ENCODE assay signal across 8 mouse cellular contexts in genomic region chr5:74677399-74678338, GRCm38 (mm10). TPM values are rescaled to one million over a fixed set of nuclear protein-coding genes. Genes with fewer than 3 reads are reported as not detected.
DNase-seq lines count a peak whose midpoint lies in the region; ATAC-seq lines count a peak whose summit lies in the region.

No protein-coding gene starts in this region.

- H3K4me2 ChIP-seq in lung, embryonic 15.5 days, result no peak overlapping the region
- peak overlapping the region; percentile 39 for H3K4me2 ChIP-seq in forebrain, embryonic 16.5 days (ENCODE audit: low read length)

- H3K9me3 ChIP-seq in lung, embryonic 15.5 days, result no peaks in the 10 kb centered on the region
- H3K9me3 ChIP-seq in forebrain, embryonic 16.5 days (ENCODE audit: control insufficient read depth, low read length), result no peaks in the 10 kb centered on the region

- H3K4me3 ChIP-seq in lung, embryonic 15.5 days, result no peak overlapping the region
- H3K4me3 ChIP-seq in forebrain, embryonic 16.5 days (replicated peaks; ENCODE audit: low read length), result peak overlapping the region; percentile 31

- 0 out of 2 replicates have a peak overlapping the region, but pooled peaks have one; percentile 6 for H3K9ac ChIP-seq in lung, embryonic 15.5 days
- peak overlapping the region; percentile 27 for H3K9ac ChIP-seq in forebrain, embryonic 16.5 days (replicated peaks; ENCODE audit: low read depth, low read length)

- ATAC-seq in lung, embryonic 15.5 days (ENCODE audit: borderline replicate concordance, extremely low read depth, low FRiP score, low TSS enrichment), result peak; percentile 42; the same call in 1 of the 2 replicates
- ATAC-seq in forebrain, embryonic 16.5 days, result peak; percentile 98
- ATAC-seq in CD4-positive, CD25-positive, alpha-beta regulatory T cell, adult 4 months, result no peak

- no peak for DNase-seq in lung, postnatal 36 days
- peak; percentile 42 to 47 for DNase-seq in layer of hippocampus, postnatal 25 days (ENCODE audit: extremely low spot score in 1 of 2, low spot score in 1 of 2)
- peak; percentile 46 for DNase-seq in retina, postnatal 7 days (ENCODE audit: low read depth, low spot score)
- DNase-seq in embryo, embryonic 10.5 days (ENCODE audit: low spot score), result no peak
- no peak for DNase-seq in spleen, adult 12 weeks (ENCODE audit: low spot score)

- WGBS in lung, embryonic 15.5 days, result 63% methylated on average over 19 of the region's 19 CpGs
- WGBS in forebrain, embryonic 16.5 days, result 37% methylated on average over 19 of the region's 19 CpGs

- no peaks in the 10 kb centered on the region for H3K36me3 ChIP-seq in lung, embryonic 15.5 days
- H3K36me3 ChIP-seq in forebrain, embryonic 16.5 days (ENCODE audit: control insufficient read depth, insufficient read depth), result no peaks in the 10 kb centered on the region

- no peaks in the 10 kb centered on the region for H3K4me1 ChIP-seq in lung, embryonic 15.5 days
- peaks cover 4% of the 10 kb centered on the region for H3K4me1 ChIP-seq in forebrain, embryonic 16.5 days (replicated peaks; ENCODE audit: control insufficient read depth, insufficient read depth, low read length)

- no peaks in the 10 kb centered on the region for H3K27me3 ChIP-seq in lung, embryonic 15.5 days
- H3K27me3 ChIP-seq in forebrain, embryonic 16.5 days (replicated peaks; ENCODE audit: control insufficient read depth, insufficient read depth, low read length), result no peaks in the 10 kb centered on the region

- H3K27ac ChIP-seq in lung, embryonic 15.5 days, result no peak overlapping the region
- peak overlapping the region; percentile 57 for H3K27ac ChIP-seq in forebrain, embryonic 16.5 days (ENCODE audit: low read length)

RNA-seq across cellular contexts. Expression of gene Lnx1, which starts 25.0 kb away (rescaled TPM):
- 5.4 and 6.2 TPM in 2 replicates for polyA plus RNA-seq in lung, embryonic 15.5 days (2015; fragmentation: Nextera tagmentation; extraction: Ambion mirVana)
- 4.9 and 6.1 TPM in 2 replicates for polyA plus RNA-seq in forebrain, embryonic 16.5 days (2015; fragmentation: Nextera tagmentation; extraction: Ambion mirVana)
- 10 to 100 TPM; 12.1 to 14.9 TPM for total RNA-seq in layer of hippocampus, postnatal 25 days (2021)
- under 1 TPM in 1 of 2 experiments, not detected in 1; 0.17 TPM for polyA plus RNA-seq in CD4-positive, CD25-positive, alpha-beta regulatory T cell, adult 4 months (2017; shearing (Covaris generic))

Comparison
In these comparisons a context has a peak if more than half of its experiments do, and no peak if none do; other contexts are left out.
1. DNase-seq: peak in layer of hippocampus, postnatal 25 days (2 of 2) and retina, postnatal 7 days (single experiment); none in lung, postnatal 36 days (single experiment), embryo, embryonic 10.5 days (single experiment) and spleen, adult 12 weeks (single experiment).